Mouse (Mus musculus) kidney, postnatal 0 days (tissue): ENCODE results near the gene Plekhj1. TPM values are rescaled to one million over a fixed set of nuclear protein-coding genes. Genes with fewer than 3 reads are reported as not detected.
A peak's percentile ranks its signal among the peaks of the same experiment; 100 is the strongest.

Experiments
- ATAC-seq: fragments of 200-750 bp; cut with Nextera tagmentation; replicated peaks from 2 replicates; pipeline ENCODE4 v1.8.0; 2017; ENCODE audit warnings: low read depth, moderate number of reproducible peaks, moderate TSS enrichment, moderate library complexity; ENCODE audit not compliant: low FRiP score
- DNase-seq: peaks from one replicate; pipeline ENCODE4 v3.0.0-alpha.2; 2016; ENCODE audit warnings: low spot score
- H3K27ac ChIP-seq: fragments of 300-500 bp; sonication (generic); 2 replicates; pipeline ENCODE4 v1.5.1; 2014; ENCODE audit warnings: mild to moderate bottlenecking
- H3K27me3 ChIP-seq: fragments of 300-500 bp; sonication (generic); 2 replicates; pipeline ENCODE4 v1.6.1; 2014; ENCODE audit warnings: low read length, mixed read lengths; ENCODE audit not compliant: insufficient read depth
- H3K36me3 ChIP-seq: fragments of 300-500 bp; sonication (generic); 2 replicates; pipeline ENCODE4 v1.6.1; 2014; ENCODE audit warnings: low read length, mixed read lengths; ENCODE audit not compliant: insufficient read depth
- H3K4me1 ChIP-seq: fragments of 300-500 bp; sonication (generic); replicated peaks from 2 replicates; pipeline ENCODE4 v1.6.1; 2014; ENCODE audit warnings: antibody characterized with exemption, low read length, mixed read lengths; ENCODE audit not compliant: insufficient read depth
- H3K4me2 ChIP-seq: fragments of 300-500 bp; sonication (generic); 2 replicates; pipeline ENCODE4 v1.6.1; 2014; ENCODE audit warnings: mild to moderate bottlenecking, low read length, moderate library complexity, mixed read lengths
- H3K4me3 ChIP-seq: fragments of 300-500 bp; sonication (generic); replicated peaks from 2 replicates; pipeline ENCODE4 v1.5.1; 2014; ENCODE audit warnings: low read depth, low read length
- H3K9ac ChIP-seq: fragments of 300-500 bp; sonication (generic); 2 replicates; pipeline ENCODE4 v1.6.1; 2014; ENCODE audit warnings: low read depth, low read length
- H3K9me3 ChIP-seq: fragments of 300-500 bp; sonication (generic); replicated peaks from 2 replicates; pipeline ENCODE4 v1.6.1; 2016; ENCODE audit warnings: low read length, inconsistent platforms, mixed read lengths
- CTCF ChIP-seq: IDR thresholded peaks from 2 replicates; pipeline ENCODE4 v1.5.1; 2016; ENCODE audit warnings: antibody characterized with exemption, low read depth, mild to moderate bottlenecking, moderate library complexity
- WGBS: fragments of 180-500 bp; shearing (Covaris S2); extraction: QIAGEN DNeasy Blood & Tissue Kit; methylation state at CpG from one replicate; pipeline ENCODE4 v1.1.7; 2014; 5-methylcytosine and 5-hydroxymethylcytosine counted together
- polyA plus RNA-seq: library from polyadenylated mRNA; unstranded; fragments of >200 nt; fragmentation: Nextera tagmentation; extraction: Ambion mirVana; gene quantifications from 2 replicates; pipeline ENCODE4 v1.2.1, GENCODE M21; 2015

The Plekhj1 gene
- polyA plus RNA-seq = 83.7 and 86.6 TPM in 2 replicates

GRCm38 (mm10) chr10:80798150-80799006, at the start of gene Plekhj1, which contains the start of gene Sf3a2:
Gene Plekhj1 (minus strand): TSS chr10:80798626.
Gene Sf3a2 (plus strand): TSS chr10:80798198.
- H3K36me3 ChIP-seq = peaks cover 40% of the 10 kb centered on the region
- WGBS = under 1% methylated on average over 102 of the region's 104 CpGs
- DNase-seq (peak; percentile 99), ATAC-seq (peak; percentile 85)
- no peaks in the 10 kb centered on the region for H3K9me3 ChIP-seq
- no peak for TF ChIP-seq CTCF
- H3K4me1 ChIP-seq = peaks cover 5% of the 10 kb centered on the region
- H3K27ac ChIP-seq = peak within 1 kb of the TSS; percentile 98
- no peaks in the 10 kb centered on the region for H3K27me3 ChIP-seq
- H3K4me3 ChIP-seq = peak within 1 kb of the TSS; percentile 89
- peak within 1 kb of the TSS; percentile 97 for H3K9ac ChIP-seq
- H3K4me2 ChIP-seq = peak within 1 kb of the TSS; percentile 92

- Histone ChIP-seq H3K4me2 (no peak overlapping the region), H3K36me3 (no peaks in the 10 kb centered on the region), H3K4me1 (no peaks in the 10 kb centered on the region), H3K9ac (no peak overlapping the region), H3K27me3 (peaks cover 20% of the 10 kb centered on the region), H3K27ac (no peak overlapping the region), H3K9me3 (no peaks in the 10 kb centered on the region), H3K4me3 (no peak overlapping the region)
- 59% methylated on average over 12 of the region's 12 CpGs for WGBS
- ATAC-seq (no peak), DNase-seq (no peak)
- TF ChIP-seq CTCF = no peak
Observed at GRCm38 (mm10) chr10:80845732-80846131, 47.3 kb upstream of the Plekhj1 start.

GRCm38 (mm10) chr10:80845055-80845693, 46.7 kb upstream of the Plekhj1 start:
- no peaks in the 10 kb centered on the region for H3K9me3 ChIP-seq
- H3K4me3 ChIP-seq = no peak overlapping the region
- no peak overlapping the region for H3K4me2 ChIP-seq
- no peak for TF ChIP-seq CTCF
- no peaks in the 10 kb centered on the region for H3K36me3 ChIP-seq
- WGBS = 63% methylated on average over 8 of the region's 8 CpGs
- DNase-seq = no peak
- no peak overlapping the region for H3K27ac ChIP-seq
- H3K9ac ChIP-seq = no peak overlapping the region
- no peak for ATAC-seq
- H3K4me1 ChIP-seq = no peaks in the 10 kb centered on the region
- H3K27me3 ChIP-seq = peaks cover 20% of the 10 kb centered on the region

- H3K4me1 ChIP-seq = no peaks in the 10 kb centered on the region
- no peaks in the 10 kb centered on the region for H3K9me3 ChIP-seq
- peaks cover 20% of the 10 kb centered on the region for H3K27me3 ChIP-seq
- ATAC-seq (no peak; the same call in 1 of the 2 replicates), DNase-seq (no peak)
- H3K4me2 ChIP-seq = peak within 1 kb of the TSS; percentile 84
- H3K27ac ChIP-seq = no peak within 1 kb of the TSS
- 4% methylated on average over 51 of the region's 51 CpGs for WGBS
- peak within 1 kb of the TSS; percentile 38 for H3K4me3 ChIP-seq
- H3K36me3 ChIP-seq = no peaks in the 10 kb centered on the region
- peak within 1 kb of the TSS; percentile 42 for H3K9ac ChIP-seq
- TF ChIP-seq CTCF = no peak
Observed at GRCm38 (mm10) chr10:80843931-80844547, 45.6 kb upstream of the Plekhj1 start, which contains the start of gene Lingo3. Gene Lingo3 (minus strand): TSS chr10:80844039.

DNA sequence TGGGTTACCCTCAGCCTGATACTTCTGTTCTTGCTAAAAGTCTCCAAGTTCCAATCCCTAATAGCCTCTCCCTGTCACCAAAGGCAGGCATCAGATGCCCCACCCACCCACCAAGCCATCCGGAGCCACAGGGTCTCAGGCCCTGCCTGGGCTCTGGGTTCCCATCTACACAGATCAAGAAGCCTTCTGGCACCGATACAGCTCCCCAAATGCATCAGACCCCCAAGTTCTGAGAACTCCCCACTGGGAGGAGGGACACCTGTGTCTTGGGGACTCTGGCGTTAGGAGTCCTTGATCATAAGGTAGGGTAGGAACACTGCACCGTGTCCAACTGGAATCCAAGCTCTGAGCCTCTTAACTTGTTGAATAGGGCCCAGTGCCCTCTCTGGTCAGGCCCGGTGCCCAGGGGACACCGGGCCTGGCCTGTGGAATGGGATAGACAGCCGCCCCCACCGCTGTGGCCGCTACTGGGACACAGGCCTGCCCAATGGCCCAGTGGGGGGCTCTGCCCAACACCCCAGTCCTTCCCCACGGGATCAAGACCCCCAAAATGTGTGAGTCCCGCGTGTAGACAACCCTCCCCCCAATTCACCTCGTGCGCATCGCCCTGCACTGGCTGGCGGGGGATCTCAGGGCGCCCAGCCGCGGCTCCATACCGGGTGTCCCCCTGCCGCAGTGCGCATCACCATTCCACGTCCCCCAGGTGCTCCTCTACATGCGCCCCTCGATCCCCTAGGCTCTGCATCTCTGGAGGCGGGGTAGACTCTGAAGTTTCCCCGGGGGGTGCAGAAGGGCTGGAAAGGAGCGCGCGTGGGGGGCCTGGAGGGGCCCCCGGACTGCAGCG, 44.9 kb upstream of the Plekhj1 start:
- peak overlapping the region; percentile 84 for H3K4me2 ChIP-seq
- H3K9ac ChIP-seq = peak overlapping the region; percentile 42
- peaks cover 20% of the 10 kb centered on the region for H3K27me3 ChIP-seq
- H3K4me3 ChIP-seq = peak overlapping the region; percentile 38
- 10% methylated on average over 30 of the region's 32 CpGs for WGBS
- DNase-seq (no peak), ATAC-seq (no peak)
- no peaks in the 10 kb centered on the region for H3K9me3 ChIP-seq
- no peaks in the 10 kb centered on the region for H3K36me3 ChIP-seq
- no peaks in the 10 kb centered on the region for H3K4me1 ChIP-seq
- no peak for TF ChIP-seq CTCF
- no peak overlapping the region for H3K27ac ChIP-seq
